Mouse (Mus musculus) kidney, postnatal 10 days (tissue): Measurements from ENCODE around the gene Thpo.

Source experiments
- DNase-seq: peaks from one replicate; pipeline ENCODE4 v3.0.0; 2021; ENCODE audit warnings: mixed read lengths

The Thpo gene

DNA sequence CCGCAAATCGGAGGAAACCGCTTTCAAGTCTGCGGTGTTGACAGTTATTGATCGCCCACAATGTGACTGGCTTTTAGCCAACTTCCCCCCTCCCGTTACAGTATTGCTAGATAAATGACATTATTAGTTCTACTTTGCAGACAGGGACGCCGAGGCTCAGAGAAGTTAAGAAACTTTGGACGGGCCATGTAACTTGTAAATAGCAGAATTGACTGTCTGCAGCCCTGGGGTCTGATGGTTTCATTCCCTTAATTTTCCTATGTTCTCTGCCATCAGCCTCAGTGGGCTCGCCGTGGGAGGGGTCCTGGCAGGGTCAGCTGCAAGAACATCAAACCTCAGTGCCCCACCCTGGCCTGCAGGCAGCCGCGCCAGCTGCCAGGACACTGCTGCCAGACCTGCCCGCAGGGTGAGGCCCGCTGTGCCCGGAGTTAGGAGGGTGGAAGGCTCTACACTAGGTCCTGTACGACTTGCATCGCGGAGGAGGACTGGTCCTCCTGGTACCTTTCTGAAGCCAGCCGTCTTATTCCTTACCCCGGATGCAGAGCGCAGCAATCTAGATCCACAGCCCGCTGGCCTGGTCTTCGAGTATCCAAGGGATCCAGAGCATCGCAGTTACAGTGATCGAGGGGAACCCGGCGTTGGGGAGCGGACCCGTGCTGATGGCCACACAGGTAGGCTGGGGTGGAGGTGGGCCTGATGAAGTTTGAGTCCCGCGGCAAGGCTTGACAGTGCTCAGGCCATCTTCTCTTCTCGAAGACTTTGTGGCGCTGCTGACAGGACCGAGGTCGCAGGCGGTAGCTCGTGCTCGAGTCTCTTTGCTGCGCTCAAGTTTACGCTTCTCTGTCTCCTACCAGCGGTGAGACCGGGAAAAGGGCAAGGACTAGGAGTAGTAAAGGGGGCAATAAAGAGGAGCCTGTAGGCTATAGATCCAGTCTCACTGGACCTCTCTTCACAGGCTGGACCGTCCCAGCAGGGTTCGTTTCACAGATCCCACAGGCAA lies at the start of gene Thpo:
TSS of gene Thpo (minus strand) at position 781 of the 1,000 bp plus-strand sequence.
- peak; percentile 24 for DNase-seq

DNA sequence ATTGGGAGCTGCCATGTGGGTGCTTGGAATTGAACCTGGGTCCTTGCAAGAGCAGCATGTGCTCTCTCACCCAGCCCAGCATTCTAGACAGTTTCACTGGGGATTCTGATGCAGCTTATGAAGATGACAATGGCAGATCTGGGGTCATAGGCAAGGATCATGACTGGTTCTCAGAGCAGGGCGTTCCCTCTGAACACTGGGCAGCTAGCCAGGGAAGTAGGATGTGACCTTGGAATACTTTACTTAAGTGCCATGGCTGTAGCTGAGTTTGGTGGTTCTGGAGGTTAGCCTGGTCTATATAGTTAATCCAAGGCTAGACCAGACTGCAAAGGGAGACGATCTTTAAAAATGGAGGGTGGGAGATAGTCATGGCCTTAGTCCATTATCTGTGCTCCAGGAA lies 49.6 kb upstream of the Thpo start:
- DNase-seq, result no peak

DNA sequence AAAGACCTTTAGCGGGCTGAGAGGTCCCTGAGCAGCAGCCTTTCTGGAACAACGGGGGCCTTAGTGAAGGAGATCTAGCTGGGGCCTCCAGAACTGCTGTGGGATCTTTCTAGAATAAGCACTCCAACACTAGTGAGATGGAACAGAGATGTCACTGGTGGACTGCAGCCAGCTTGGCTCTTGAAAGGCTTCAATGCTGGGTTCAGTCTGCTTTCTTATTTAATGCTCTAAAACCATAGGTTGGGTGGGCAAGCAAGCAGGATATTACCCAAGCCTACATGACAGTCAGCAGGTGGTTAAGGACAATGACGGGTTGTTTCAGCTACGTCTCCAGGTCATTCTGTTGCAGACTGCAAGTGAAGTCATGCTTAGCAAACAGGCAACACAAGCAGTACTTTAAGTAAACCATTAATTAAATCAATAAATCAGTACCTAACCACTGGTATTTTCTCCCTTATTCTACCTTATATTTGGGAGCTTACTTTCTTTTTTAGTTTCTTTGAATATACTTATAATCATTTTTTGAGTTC lies 46.9 kb upstream of the Thpo start:
- DNase-seq, result no peak

DNA sequence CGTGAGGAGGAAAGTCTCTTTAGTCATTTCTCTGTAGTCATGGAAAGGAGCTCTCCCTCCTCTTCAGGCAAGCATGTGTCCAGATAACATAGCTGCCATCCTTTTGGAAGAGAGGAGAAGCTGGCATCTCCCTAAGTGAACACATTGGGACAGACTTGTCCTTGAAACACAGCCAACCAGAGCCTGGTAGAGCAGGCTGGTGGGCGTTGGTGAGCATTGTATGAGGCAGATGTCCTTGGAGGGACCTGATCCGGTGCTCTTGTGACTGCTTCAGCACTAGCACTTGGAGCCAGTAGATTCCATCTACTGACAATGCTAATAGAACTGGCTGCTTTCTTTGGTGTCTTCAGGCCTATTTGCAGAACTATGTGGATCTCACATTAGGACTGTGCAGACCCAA lies 45.5 kb upstream of the Thpo start:
- DNase-seq, result no peak

DNA sequence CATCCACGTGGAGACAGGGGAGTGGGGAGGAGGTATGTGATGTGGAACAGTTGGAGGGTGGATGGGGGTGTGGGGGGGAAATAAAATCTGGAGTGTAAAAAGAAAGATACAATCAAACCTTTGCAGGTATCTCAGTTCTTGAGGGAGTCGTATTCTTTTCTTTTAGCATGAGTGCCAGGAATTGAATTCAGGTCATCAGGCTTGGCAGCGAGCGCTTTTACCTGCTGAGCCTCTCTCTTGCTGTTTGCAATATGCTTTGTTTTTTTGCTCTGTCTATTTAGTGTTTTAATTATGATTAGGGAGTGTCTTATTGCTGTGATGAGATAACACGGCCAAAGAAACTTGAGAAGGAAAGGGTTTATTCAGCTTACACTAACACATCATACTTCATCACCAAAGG lies 40.7 kb upstream of the Thpo start:
- no peak for DNase-seq

DNA sequence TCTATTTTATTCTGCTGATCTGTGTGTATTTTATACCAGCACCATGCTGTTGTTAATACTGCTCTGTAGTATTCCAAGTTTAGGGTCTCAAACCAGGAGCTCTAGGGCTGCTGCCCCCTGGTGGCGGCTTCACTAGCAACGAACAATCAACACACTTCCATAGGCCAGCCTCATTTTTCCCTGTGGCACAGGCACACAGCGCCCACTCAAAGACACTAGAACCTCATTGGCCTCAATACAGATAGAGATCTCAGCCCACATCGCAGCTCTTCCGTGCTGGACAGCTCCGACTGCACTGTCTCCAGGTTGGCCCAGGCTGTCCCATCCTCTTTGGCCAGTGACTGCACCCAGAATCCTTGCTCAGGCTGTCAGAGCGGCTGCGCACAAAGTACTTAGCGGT lies 30.9 kb upstream of the Thpo start:
- peak; percentile 74 for DNase-seq

DNA sequence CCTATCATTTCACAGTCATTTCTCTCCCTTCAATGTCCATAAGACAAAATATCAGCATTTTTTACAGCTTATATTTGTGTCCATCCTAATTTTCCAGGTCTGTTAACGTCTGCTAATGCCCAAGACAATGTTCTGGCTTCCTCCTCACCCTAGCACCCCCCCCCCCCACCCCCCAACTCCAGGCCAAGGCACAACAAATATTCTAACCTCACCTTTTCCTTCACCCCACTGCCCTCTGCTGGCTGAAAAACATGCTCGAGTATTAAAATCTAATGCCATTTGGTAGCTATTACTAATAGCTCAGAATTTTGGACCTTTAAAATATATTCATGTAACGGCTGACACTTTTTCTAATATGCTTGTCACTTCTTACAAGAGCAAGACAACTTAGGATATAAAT lies 27.4 kb upstream of the Thpo start:
- peak; percentile 74 for DNase-seq

DNA sequence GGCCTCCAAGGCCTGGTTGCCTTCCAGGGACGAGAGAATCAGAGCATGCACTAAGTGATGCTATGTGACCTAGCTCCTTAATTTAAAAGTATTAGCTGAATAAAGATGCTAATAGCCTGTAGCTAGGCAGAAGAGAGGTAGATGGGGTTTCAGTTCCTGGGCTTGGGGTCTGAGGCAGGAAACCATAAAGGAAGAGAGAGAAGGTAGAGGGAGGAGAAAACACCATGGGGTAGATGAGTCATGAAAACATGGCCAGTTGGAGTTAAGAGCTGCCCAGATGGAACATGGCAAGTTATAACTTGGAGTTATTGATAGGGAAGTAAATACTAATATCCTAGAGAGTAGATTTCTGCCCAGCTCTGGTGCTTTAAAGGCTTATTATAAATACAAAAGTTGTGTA lies 23.1 kb upstream of the Thpo start:
- DNase-seq, result no peak

DNA sequence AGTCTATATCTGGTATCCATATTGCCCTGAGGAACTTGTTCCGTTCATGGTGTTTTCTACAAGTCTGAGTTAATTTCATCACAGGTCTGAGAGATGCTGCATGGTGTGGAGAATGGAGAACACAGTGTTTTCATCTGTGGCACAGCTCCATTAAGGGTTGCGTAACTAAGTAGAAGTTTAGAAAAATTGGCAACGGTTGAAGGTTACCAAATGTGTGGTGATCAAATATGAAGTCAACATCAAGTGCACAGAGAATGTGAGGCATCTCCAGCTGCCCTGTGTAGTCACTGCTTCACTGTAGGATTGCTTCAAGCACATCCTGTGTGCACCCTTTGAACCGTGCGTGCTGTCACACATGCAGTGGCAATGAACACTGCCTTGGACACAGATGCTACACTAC lies 21.7 kb upstream of the Thpo start:
- DNase-seq, result no peak

DNA sequence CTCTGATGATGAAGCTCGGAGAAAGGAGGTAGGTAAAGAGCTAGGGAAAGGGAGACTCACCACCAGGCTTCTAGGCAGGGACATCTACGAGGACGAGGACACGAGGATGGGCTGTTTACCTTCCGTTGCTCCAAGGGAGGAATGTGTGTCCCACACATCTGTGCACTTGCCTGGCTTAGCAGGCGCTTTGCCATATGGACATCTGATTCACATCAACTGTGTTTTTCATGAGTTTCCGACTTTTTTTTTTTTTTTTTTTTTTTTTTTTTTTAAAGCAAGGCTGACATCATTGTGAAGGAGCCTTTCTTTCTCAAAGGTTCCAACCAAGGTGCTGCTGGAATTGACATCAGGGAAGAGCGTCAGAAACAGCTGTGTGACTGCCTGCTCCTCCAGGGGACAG lies 16.2 kb upstream of the Thpo start:
- no peak for DNase-seq

DNA sequence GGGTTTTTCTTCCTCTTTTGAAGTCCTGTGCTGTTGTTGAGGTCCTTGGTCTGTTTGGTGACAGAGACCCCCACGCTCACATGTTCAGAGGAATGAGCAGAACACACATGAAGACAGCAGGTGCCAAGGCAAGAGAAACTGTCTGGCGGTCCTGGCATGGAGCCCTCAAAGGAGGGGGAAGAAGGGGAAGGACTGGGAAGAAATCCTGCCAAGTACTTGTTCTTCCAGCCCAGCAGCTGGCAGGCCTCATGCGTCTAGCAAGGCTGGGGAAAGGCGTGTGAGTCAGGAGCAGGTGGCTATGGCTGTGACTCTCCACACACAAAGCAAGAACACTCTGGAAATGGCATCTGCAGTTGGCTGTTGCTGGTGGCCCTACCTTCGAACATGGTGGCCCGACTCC lies 12.3 kb upstream of the Thpo start:
- peak; percentile 64 for DNase-seq

DNA sequence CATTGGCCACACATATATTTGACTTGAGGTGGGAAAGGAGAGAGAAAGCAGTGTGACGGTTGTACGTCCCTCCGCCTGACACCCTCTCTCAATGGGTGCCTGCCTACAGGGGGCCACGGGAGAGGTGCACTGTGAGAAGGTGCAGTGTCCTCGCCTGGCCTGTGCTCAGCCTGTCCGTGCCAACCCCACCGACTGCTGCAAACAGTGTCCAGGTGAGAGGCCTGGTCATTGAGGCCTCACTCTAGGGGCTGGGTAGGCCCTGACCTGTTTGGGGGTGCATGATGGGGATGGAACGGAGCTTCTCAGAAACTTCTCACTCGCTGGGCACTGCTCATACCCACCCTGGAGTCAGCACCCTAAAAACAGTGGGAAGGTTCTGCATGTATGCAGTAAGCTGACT lies 5.5 kb upstream of the Thpo start:
- no peak for DNase-seq

DNA sequence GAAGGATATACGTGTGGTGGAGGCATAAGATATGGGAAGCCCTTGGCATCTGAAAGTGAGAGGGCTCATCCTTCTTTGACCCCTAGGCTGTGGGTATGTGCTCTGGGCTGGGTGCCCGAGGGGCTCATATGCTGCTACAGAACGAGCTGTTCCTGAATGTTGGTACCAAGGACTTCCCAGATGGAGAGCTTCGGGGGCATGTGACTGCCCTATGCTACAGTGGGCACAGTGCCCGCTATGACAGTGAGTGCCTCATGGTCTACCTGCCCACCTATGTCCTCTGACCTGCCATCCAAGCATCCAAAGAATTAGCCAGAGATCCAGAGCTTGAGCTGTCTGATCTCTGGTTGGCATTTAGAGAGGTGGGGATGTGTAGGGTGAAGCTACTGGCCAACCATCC lies 2.5 kb upstream of the Thpo start:
- DNase-seq, result no peak

DNA sequence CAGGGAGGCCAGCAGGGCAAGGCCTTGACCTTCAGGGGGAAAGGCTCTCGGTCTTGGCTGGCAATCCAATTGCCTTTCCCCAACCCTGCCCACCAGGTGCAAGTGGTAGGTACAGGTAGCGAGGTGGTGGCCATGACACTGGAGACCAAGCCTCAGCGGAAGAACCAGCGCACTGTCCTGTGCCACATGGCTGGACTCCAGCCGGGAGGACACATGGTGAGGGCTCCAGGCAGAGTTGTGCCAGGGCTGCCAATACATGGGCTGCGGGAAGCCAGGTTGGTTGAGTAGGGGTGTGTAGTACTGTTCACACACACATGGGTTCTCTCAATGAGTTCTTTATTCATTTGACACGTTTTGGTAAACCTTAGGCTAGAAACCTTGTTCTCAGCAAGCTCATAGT lies 1.9 kb upstream of the Thpo start:
- DNase-seq, result no peak

DNA sequence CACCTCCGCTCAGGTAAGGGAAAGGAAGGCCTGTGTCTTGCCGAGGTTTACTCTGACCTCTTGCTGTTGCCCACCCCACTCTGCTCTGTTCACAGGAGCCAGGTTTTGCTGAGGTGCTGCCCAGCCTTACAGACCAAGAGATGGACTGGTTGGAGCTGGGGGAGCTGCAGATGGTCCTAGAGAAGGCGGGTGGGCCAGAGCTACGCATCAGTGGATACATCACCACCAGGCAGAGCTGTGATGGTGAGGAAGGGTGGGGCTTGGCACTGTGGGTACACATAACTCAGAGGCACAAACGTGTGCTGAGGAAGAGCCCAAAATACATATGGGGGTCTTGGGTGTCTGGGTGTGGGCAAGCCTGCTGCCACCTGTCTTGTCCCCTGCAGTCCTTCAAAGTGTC lies 1.3 kb upstream of the Thpo start:
- no peak for DNase-seq

DNA sequence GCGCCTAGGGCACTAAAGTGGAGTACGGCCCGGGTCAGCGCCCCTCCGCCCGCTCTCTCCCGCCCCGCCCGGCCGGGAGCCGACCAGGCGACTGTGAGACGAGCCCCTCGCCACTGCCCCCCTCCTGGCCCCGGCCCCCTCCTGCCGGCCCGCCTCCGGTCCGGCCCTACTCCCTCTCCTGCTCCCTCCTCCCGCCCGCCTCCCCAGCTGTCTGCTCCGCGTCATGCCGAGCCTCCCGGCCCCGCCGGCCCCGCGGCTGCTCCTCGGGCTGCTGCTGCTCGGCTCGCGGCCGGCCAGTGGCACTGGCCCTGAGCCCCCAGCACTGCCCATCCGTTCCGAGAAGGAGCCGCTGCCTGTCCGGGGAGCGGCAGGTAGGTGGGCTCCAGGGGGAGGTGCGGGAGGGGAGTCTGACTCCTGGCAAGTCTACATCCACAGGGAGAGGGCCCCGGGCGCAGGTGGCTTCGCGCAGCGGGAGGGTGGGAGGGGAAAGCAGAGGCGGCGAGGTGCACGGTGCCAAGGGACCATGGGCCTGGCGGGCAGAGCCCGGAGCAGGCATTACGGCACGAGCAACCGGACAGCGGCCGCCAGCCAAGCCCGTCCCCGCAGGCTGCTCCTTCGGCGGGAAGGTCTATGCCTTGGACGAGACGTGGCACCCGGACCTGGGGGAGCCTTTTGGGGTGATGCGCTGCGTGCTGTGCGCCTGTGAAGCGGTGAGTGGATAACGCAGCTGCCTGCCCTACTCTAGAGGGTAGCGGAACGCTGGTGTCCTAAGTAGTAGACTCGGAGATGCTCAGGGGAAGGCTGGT lies 1.2 kb downstream of the Thpo start, which contains the start of gene Chrd:
TSS of gene Chrd (plus strand) at position 203 of the 806 bp plus-strand sequence.
- peak; percentile 87 for DNase-seq

DNA sequence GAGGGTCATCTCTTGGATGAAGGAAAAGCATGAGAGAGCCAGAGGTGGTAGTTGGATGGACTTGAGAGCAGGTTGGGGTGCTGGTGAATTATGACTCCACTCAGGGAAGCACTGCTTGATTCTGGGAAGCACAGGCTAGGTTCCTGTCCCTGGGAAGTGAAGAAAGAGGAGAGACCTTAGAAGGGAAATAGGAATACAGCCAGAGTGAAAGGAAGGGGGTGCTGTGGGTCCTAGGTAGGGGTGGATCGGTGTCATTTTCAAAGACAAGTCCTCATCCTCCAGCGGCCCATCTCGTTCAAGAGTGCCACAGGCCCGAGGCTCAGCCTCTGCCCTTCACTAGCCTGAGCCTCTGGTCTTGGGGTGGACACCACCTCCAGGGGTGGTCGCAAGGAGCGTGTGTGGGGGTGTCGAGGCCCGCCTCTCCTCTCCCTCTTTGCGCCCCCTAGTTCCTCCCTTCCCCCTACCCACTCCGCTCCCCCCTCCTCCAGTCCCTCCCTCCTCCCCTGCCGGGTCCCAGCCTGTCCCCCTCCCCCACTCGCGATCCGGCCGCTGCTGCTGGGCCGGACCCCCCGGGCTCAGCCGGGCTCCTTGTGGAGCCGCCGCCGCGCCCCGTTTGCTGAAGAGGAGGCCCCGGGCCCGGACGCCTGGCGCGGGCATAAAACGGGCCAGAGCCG lies 1.9 kb downstream of the Thpo start:
- DNase-seq, result no peak

DNA sequence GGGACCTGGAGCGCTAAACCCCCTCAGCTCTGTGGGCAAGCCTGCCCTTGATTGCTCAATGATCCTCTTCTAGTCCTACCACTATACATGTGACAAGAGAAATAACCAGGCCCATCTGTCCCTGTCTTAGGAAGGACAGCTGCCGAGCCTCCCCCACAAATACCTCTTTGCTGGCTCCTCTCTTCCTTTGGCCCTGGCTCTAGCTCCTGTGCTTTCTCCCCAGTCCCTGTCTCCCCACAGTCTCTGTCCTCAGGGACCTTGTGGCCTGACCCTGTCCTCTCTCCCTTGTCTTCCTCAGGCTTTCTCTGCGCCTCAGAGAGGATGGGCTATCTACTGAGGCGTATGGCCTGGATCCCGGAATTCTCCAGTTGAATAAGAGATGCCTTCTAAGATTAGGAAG lies 2.6 kb downstream of the Thpo start:
- no peak for DNase-seq

DNA sequence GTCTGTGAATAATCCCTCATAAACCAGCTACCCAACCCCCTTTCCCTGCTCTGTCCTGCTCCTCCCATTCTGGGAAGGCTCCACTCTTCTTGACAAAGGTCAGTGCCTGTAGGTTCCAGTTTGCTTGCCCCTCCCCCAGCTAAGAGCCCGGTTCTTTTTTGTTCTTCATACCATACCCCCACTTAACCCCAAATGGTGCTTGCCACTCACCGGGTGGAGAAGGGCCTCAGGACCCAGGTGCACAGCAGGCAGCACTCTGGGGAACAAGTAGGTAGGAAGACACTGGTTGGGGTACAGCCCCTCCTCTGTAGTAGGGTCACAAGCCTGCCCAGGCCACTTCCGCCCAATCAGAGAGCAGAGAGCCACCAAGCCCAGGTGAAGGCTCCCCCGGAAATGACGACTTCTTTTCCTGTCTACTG lies 4.0 kb downstream of the Thpo start:
- peak; percentile 41 for DNase-seq

DNA sequence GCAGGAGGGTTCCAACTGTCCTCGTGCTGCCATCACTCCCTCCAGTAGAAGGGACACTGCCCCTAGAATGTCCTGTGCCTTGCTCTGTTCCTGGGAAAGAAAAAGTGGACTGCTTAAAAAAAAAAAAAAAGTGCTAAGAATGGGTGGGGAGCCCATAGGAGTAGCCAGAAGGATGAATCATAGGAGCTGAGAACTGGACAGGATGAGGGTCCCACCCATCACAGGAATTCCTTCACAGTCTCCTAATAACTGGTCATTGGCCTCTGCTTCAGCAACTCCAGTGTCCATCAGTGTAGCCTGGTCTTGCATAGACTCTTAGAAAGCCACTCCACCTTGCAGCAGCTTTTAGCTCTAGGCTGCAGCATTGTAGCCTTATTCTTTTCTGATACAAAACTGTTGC lies 7.9 kb downstream of the Thpo start:
- DNase-seq, result no peak

DNA sequence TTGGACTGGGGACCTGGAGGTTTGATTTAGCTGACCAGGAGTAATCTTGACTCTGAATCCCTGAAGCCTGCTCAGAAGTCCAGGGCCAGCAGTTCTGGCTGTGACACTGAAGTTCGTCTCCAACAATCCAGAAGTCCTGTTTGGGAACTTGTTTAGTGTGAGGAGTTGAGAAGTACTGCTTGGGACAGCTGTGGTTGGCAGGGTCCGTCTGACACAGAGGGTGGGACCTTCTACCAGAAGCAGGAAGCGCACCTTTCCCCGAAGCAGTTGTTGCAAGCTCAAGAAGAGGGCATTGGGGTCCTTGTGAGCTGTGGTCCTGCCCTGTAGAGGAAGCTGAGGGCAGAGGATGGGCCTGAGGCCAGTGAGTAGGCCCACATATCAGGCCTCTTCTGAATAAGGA lies 8.6 kb downstream of the Thpo start:
- no peak for DNase-seq

DNA sequence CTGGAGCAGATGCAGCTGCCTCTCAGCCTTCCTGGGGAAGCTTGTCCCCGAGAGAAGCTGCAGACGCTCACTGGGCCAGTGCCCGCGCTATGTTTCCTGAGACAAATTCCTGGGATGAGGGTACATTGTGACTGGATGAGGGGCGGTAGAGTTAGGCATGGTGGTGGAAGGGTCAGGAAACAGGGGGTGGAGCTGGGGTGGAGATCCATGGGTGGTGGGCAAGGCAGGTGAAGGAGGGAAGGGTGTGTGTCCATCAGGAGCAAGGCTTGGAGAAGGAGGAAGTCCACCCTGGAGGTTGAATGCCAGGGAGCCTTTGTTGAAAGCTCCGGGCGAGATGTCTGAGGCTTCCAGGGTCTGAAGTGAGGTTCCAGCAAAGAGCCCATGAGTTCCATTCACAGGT lies 9.0 kb downstream of the Thpo start:
- no peak for DNase-seq

DNA sequence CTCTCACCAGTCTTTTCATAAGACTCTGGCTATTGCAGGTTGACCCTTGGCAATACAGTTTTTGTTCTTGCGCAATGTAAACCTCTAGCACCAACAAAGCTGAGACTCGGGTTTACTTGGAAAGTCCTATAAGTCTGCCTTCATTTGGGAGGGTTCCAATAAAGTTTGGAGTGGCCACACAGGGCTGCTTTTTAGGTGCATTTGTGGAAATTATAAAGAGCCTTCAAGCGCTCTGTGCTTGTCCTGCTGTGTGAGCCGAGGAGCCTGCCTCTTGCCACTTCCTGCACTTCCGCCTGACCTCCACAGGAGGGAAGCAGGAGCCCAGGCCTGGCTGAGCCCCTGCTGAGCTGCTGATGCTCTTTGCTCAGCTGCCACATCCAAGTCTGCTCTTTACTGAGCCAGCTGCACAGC lies 10.0 kb downstream of the Thpo start:
- peak; percentile 83 for DNase-seq
